Mouse (Mus musculus): Measurements from ENCODE around the gene Zpbp2.

DNA sequence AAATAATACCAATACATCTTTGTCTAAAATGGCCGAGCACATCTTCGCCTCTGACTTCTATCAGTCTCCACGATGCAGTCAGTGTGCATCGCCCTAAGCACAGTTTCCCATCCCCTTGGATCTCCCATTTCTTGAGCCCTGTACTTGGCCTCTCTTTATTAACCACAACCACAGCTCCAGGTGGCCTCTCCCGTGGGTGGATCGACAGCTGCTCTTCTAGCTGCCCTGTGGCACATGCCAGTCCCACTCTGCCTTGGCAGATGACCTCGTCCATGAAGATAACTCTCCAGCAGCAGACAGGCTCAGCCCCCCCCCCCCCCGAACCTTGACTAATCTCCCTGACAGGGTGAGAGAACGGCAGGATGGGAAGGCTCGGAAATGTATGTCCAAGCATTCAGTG is 44.6 kb downstream of the Zpbp2 start:
- no peak for TF ChIP-seq MYOG (IDR thresholded peaks at IDR 0.05; ENCODE audit: control insufficient read depth, extremely low read depth, insufficient read length)
- TF ChIP-seq CTCF (IDR thresholded peaks at IDR 0.05; ENCODE audit: control insufficient read depth, insufficient read depth, insufficient read length) = no peak
- TF ChIP-seq USF1 (IDR thresholded peaks at IDR 0.05; ENCODE audit: low read depth) = no peak
- no peak for TF ChIP-seq CEBPB (IDR thresholded peaks at IDR 0.05; ENCODE audit: low read depth)
- no peak for TF ChIP-seq MAX (IDR thresholded peaks at IDR 0.05)

Measured in C2C12 (cell line).